ENCODE assay signal across 22 mouse cellular contexts in the genomic region with DNA sequence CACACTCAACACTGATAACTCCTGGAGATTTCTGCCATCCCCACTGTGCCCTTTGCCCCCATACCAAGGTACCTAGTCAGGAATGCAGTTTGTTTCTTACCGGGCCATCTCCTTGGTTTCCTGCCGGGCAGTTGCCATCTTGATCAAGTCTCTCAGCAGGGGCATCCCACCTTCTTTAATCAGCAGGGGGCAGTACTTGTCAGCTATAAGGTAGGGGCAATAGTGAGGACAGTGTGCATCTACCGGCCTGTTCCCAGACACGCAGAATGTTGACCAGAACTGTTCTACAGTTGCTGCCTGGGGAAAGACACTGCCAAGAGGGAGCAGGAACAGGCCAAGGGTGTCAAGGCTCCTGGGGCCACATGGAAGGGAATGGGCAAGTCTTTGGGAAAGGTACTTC. TPM values are rescaled to one million over a fixed set of nuclear protein-coding genes. Genes with fewer than 3 reads are reported as not detected.
DNase-seq lines count a peak whose midpoint lies in the region; ATAC-seq and TF ChIP-seq lines count a peak whose summit lies in the region.
"Had no signal": no experiment of that assay in that cellular context is flagged by ENCODE, and none has a peak within 500 bp of the region (broad histone marks: within the 10 kb centered on the region; RNA-seq: fewer than 3 reads in every experiment).

No protein-coding gene starts in this region.

- peak; percentile 12 for TF ChIP-seq CTCF in left cerebral cortex, adult 2 months (IDR thresholded peaks at IDR 0.05)
- TF ChIP-seq CTCF in MEL (IDR thresholded peaks at IDR 0.05 in 2 of 3, conservative IDR thresholded peaks at IDR 0.05 in 1 of 3; ENCODE audit: control insufficient read depth in 1 of 3, insufficient read depth in 1 of 3, low read depth in 2 of 3, low read length in 3 of 3, poor library complexity in 1 of 3, severe bottlenecking in 1 of 3), result peak in 1 of 3 experiments; percentile 37; a peak in 2 of 6 replicates

- DNase-seq in CD4-positive, CD25-positive, alpha-beta regulatory T cell, adult 2 months (ENCODE audit: low read depth, low spot score), result peak; percentile 24
- DNase-seq in left cerebral cortex, adult 2 months (ENCODE audit: extremely low spot score in 1 of 2, low spot score in 2 of 2), result no peak
- no peak for DNase-seq in left cerebral cortex, postnatal 10 days (ENCODE audit: extremely low spot score in 1 of 2, low spot score in 2 of 2)
- peak; percentile 10 for DNase-seq in 3T3-L1 (ENCODE audit: low read depth, low spot score)
- no peak for DNase-seq in MEL (ENCODE audit: low read depth, low spot score)
- DNase-seq in cerebellum, postnatal 10 days, result no peak
- no peak for DNase-seq in right cerebral cortex, postnatal 25 days
- DNase-seq: adrenal gland, adult 2 months; cerebellum, adult 11 months; cerebellum, postnatal 14 days; gastrocnemius, postnatal 36 days; heart, postnatal 36 days; kidney, postnatal 4 days; lung, postnatal 10 days; thymus, postnatal 14 days had no signal

- peaks cover under 1% of the 10 kb centered on the region; the same call in 1 of the 2 replicates for H3K79me2 ChIP-seq in MEL (ENCODE audit: control insufficient read depth, insufficient read depth, low read length, poor library complexity)

- no peak for TF ChIP-seq POLR2A in MEL (IDR thresholded peaks at IDR 0.05; ENCODE audit: control insufficient read depth in 1 of 2, insufficient read depth in 1 of 2, low read depth in 1 of 2, low read length in 2 of 2, poor library complexity in 1 of 2)

- H3K9me3 ChIP-seq in MEL (replicated peaks; ENCODE audit: insufficient read depth, low read length), result no peaks in the 10 kb centered on the region
- H3K9me3 ChIP-seq: embryonic facial prominence, embryonic 13.5 days; forebrain, embryonic 12.5 days; hindbrain, embryonic 13.5 days; liver, embryonic 15.5 days; midbrain, embryonic 12.5 days had no signal

- no peaks in the 10 kb centered on the region for H3K36me3 ChIP-seq in MEL (ENCODE audit: control insufficient read depth in 1 of 2, insufficient read depth in 2 of 2, low read length in 2 of 2)

- no peak overlapping the region for H3K9ac ChIP-seq in MEL (ENCODE audit: control insufficient read depth, low read depth, low read length, poor library complexity, severe bottlenecking)
- H3K9ac ChIP-seq: embryonic facial prominence, embryonic 13.5 days; forebrain, embryonic 12.5 days; hindbrain, embryonic 13.5 days; liver, embryonic 15.5 days; midbrain, embryonic 12.5 days had no signal

- H3K4me1 ChIP-seq in MEL (ENCODE audit: control insufficient read depth in 1 of 2, insufficient read depth in 2 of 2, low read length in 2 of 2), result peaks cover 0 to 3% of the 10 kb centered on the region in 2 experiments; a peak in 2 of 4 replicates
- H3K4me1 ChIP-seq: forebrain, embryonic 12.5 days; hindbrain, embryonic 13.5 days; midbrain, embryonic 12.5 days had no signal

- no peak overlapping the region for H3K4me3 ChIP-seq in left cerebral cortex, adult 2 months
- no peak overlapping the region for H3K4me3 ChIP-seq in MEL (ENCODE audit: control insufficient read depth in 1 of 2, insufficient read depth in 1 of 2, low read depth in 2 of 2, low read length in 2 of 2)
- H3K4me3 ChIP-seq: embryonic facial prominence, embryonic 13.5 days; erythroblast, embryonic 14.5 days; forebrain, embryonic 12.5 days; hindbrain, embryonic 13.5 days; liver, embryonic 15.5 days; midbrain, embryonic 12.5 days had no signal

- intact Hi-C loops in left cerebral cortex, adult 2 months (cut with DNase I), result no loop called here
- intact Hi-C loops in left cerebral cortex, postnatal 10 days (cut with DNase I), result no loop called here

- H3K27me3 ChIP-seq in MEL (ENCODE audit: control insufficient read depth in 1 of 2, insufficient read depth in 2 of 2, low read length in 2 of 2), result no peaks in the 10 kb centered on the region
- H3K27me3 ChIP-seq: embryonic facial prominence, embryonic 13.5 days; forebrain, embryonic 12.5 days; hindbrain, embryonic 13.5 days; liver, embryonic 15.5 days; midbrain, embryonic 12.5 days had no signal

- no peak for ATAC-seq in CD4-positive, CD25-positive, alpha-beta regulatory T cell, adult 4 months

- no peak overlapping the region for H3K27ac ChIP-seq in left cerebral cortex, adult 2 months
- no peak overlapping the region for H3K27ac ChIP-seq in MEL (ENCODE audit: control insufficient read depth, low read depth, low read length)
- H3K27ac ChIP-seq: embryonic facial prominence, embryonic 13.5 days; forebrain, embryonic 12.5 days; hindbrain, embryonic 13.5 days; liver, embryonic 15.5 days; midbrain, embryonic 12.5 days had no signal

- TF ChIP-seq EP300 in MEL (IDR thresholded peaks at IDR 0.05; ENCODE audit: low read depth in 1 of 2, low read length in 2 of 2), result no peak

- TF ChIP-seq RAD21 in MEL (IDR thresholded peaks at IDR 0.05; ENCODE audit: low read depth, low read length), result no peak; the same call in 1 of the 2 replicates

TF ChIP-seq in MEL, 35 proteins besides CTCF, POLR2A, EP300 and RAD21:
- TF ChIP-seq SMC3 (IDR thresholded peaks at IDR 0.05; ENCODE audit: low read depth, low read length), result peak; percentile 27; the same call in 1 of the 2 replicates
- no peak for TF ChIP-seq ZMIZ1 (IDR thresholded peaks at IDR 0.05; ENCODE audit: low read depth, low read length)

RNA-seq across cellular contexts. Expression of a gene that starts 6.8 kb away (rescaled TPM):
- 10 to 100 TPM; 32.3 to 44.9 TPM for polyA plus RNA-seq in CD4-positive, CD25-positive, alpha-beta regulatory T cell, adult 4 months (2017; shearing (Covaris generic))
- 1 to 10 TPM; 5.4 to 7.0 TPM for total RNA-seq in left cerebral cortex, adult 2 months (2021)
- total RNA-seq in left cerebral cortex, postnatal 10 days (2021), result 10 to 100 TPM; 16.8 to 20.8 TPM
- 22.6 and 25.1 TPM in 2 replicates for total RNA-seq in MEL (2012; rRNA removed)
- polyA plus RNA-seq in MEL (2012; ENCODE audit: insufficient read depth in 1 of 2, insufficient read length in 2 of 2, low read depth in 1 of 2, low replicate concordance in 2 of 2, missing spikeins in 1 of 2), result 10 to 100 TPM in 1 of 2 experiments, not detected in 1; 42.1 TPM

RNA-seq across cellular contexts. Expression of a gene that starts 22.7 kb away (rescaled TPM):
- under 1 TPM; 0.16 to 0.48 TPM for polyA plus RNA-seq in CD4-positive, CD25-positive, alpha-beta regulatory T cell, adult 4 months (2017; shearing (Covaris generic))
- 1 to 10 TPM; 2.9 to 3.6 TPM for total RNA-seq in left cerebral cortex, adult 2 months (2021)
- total RNA-seq in left cerebral cortex, postnatal 10 days (2021), result 1 to 10 TPM; 1.6 TPM
- total RNA-seq in MEL (2012; rRNA removed), result 2.0 and 2.9 TPM in 2 replicates
- 1 to 10 TPM in 1 of 2 experiments, not detected in 1; 5.8 TPM for polyA plus RNA-seq in MEL (2012; ENCODE audit: insufficient read depth in 1 of 2, insufficient read length in 2 of 2, low read depth in 1 of 2, low replicate concordance in 2 of 2, missing spikeins in 1 of 2)

RNA-seq across cellular contexts. Expression of a gene that starts 24.2 kb away (rescaled TPM):
- 10 to 100 TPM; 18.5 to 25.5 TPM for polyA plus RNA-seq in CD4-positive, CD25-positive, alpha-beta regulatory T cell, adult 4 months (2017; shearing (Covaris generic))
- 100 to 1,000 TPM; 163 to 171 TPM for total RNA-seq in left cerebral cortex, adult 2 months (2021)
- total RNA-seq in left cerebral cortex, postnatal 10 days (2021), result 100 to 1,000 TPM; 110 to 116 TPM
- total RNA-seq in MEL (2012; rRNA removed), result 3.9 and 4.3 TPM in 2 replicates
- polyA plus RNA-seq in MEL (2012; ENCODE audit: insufficient read depth in 1 of 2, insufficient read length in 2 of 2, low read depth in 1 of 2, low replicate concordance in 2 of 2, missing spikeins in 1 of 2), result 10 to 100 TPM in 1 of 2 experiments, not detected in 1; 14.0 TPM

RNA-seq across cellular contexts. Expression of a gene that starts 33.3 kb away (rescaled TPM):
- 10 to 100 TPM; 10.9 to 11.3 TPM for polyA plus RNA-seq in CD4-positive, CD25-positive, alpha-beta regulatory T cell, adult 4 months (2017; shearing (Covaris generic))
- 10 to 100 TPM; 49.6 to 53.3 TPM for total RNA-seq in left cerebral cortex, adult 2 months (2021)
- 10 to 100 TPM; 60.4 to 71.5 TPM for total RNA-seq in left cerebral cortex, postnatal 10 days (2021)
- 49.1 and 62.4 TPM in 2 replicates for total RNA-seq in MEL (2012; rRNA removed)
- 10 to 100 TPM in 1 of 2 experiments, not detected in 1; 78.5 TPM for polyA plus RNA-seq in MEL (2012; ENCODE audit: insufficient read depth in 1 of 2, insufficient read length in 2 of 2, low read depth in 1 of 2, low replicate concordance in 2 of 2, missing spikeins in 1 of 2)

RNA-seq across cellular contexts. Expression of a gene that starts 43.0 kb away (rescaled TPM):
- polyA plus RNA-seq in CD4-positive, CD25-positive, alpha-beta regulatory T cell, adult 4 months (2017; shearing (Covaris generic)), result 100 to 1,000 TPM; 362 to 387 TPM
- total RNA-seq in left cerebral cortex, adult 2 months (2021), result 100 to 1,000 TPM; 191 to 192 TPM
- total RNA-seq in left cerebral cortex, postnatal 10 days (2021), result 100 to 1,000 TPM; 219 to 220 TPM
- 580 and 633 TPM in 2 replicates for total RNA-seq in MEL (2012; rRNA removed)
- 100 to 1,000 TPM; 250 to 973 TPM for polyA plus RNA-seq in MEL (2012; ENCODE audit: insufficient read depth in 1 of 2, insufficient read length in 2 of 2, low read depth in 1 of 2, low replicate concordance in 2 of 2, missing spikeins in 1 of 2)

Comparison
In these comparisons a context has a peak if more than half of its experiments do, and no peak if none do; other contexts are left out.
1. DNase-seq: peak in CD4-positive, CD25-positive, alpha-beta regulatory T cell, adult 2 months (single experiment) and 3T3-L1 (single experiment); none in left cerebral cortex, adult 2 months (0 of 2), left cerebral cortex, postnatal 10 days (0 of 2), MEL (single experiment), cerebellum, postnatal 10 days (0 of 2) and right cerebral cortex, postnatal 25 days (single experiment).
2. RNA of a gene that starts 24.2 kb away (total RNA-seq): 163 to 171 TPM in left cerebral cortex, adult 2 months and 110 to 116 TPM in left cerebral cortex, postnatal 10 days; 3.9 to 4.3 TPM in MEL; every median in the first group is over 10 times any median in the second.